Mouse (Mus musculus) liver, postnatal 0 days (tissue): Measurements from ENCODE around the gene Trmt5.

Experiments used
- CTCF ChIP-seq: sonication (generic); IDR thresholded peaks from 2 replicates; pipeline ENCODE4 v1.5.1; 2016; ENCODE audit warnings: antibody characterized with exemption, low read depth
- EP300 ChIP-seq: IDR thresholded peaks from 2 replicates; pipeline ENCODE4 v1.6.1; 2016; ENCODE audit warnings: antibody characterized with exemption, low read depth, mild to moderate bottlenecking

DNA sequence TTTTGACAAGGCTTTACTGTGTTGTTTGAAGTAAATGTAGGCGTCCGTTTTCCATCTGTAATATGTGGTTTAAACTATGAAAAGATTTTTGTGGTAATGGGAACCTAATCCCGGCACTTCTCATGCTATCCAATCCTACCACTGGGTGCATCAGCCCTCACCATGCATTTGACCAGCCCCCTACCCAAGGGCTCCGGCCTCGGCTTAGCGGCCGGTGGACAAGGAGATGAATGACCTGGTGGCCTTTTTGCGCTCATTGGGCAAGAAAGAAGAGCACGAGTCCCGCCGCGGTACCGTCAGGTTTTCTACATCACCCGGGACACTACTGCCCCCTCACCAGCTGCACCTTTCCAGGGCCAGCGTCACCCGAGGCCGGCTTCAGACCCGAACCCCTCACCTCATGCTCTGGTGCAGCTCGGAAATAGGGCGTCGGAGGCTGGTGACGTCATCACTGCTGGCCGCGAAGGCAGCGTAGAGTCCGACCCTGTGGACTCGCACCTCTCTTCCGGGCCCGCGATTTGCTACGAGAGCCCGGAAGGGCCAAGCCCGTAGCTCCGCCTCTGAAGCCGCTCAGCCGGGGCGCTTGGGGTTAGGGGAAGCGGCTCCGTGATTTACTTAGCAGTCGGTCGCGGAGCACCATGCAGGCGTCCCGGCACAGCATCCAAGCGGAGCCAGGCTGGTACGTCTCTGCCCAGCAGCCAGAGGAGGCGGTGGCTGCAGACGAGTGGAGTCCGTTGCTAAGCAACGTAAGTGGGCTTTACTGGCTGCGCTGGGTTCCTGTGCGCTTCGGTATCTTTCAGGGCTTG is at the start of gene Trmt5, which contains the start of gene Slc38a6:
- TF ChIP-seq CTCF (no peak), EP300 (no peak)
